Mouse (Mus musculus) forebrain, embryonic 15.5 days (tissue): ENCODE data around the gene Slc10a7. TPM values are rescaled to one million over a fixed set of nuclear protein-coding genes. Genes with fewer than 3 reads are reported as not detected.

Experiments
- ATAC-seq: fragments of 200-750 bp; cut with Nextera tagmentation; replicated peaks from 2 replicates; pipeline ENCODE4 v1.8.0; 2017; ENCODE audit warnings: mild to moderate bottlenecking, moderate TSS enrichment, moderate library complexity
- H3K27ac ChIP-seq: fragments of 300-500 bp; sonication (generic); replicated peaks from 2 replicates; pipeline ENCODE4 v1.5.1; 2015; ENCODE audit warnings: mild to moderate bottlenecking, inconsistent platforms
- H3K27me3 ChIP-seq: fragments of 300-500 bp; sonication (generic); 2 replicates; pipeline ENCODE4 v1.6.1; 2015; ENCODE audit warnings: inconsistent platforms
- H3K36me3 ChIP-seq: fragments of 300-500 bp; sonication (generic); 2 replicates; pipeline ENCODE4 v1.6.1; 2015; ENCODE audit warnings: mild to moderate bottlenecking, inconsistent platforms
- H3K4me1 ChIP-seq: fragments of 300-500 bp; sonication (generic); 2 replicates; pipeline ENCODE4 v1.6.1; 2015; ENCODE audit warnings: inconsistent platforms
- H3K4me2 ChIP-seq: fragments of 300-500 bp; sonication (generic); replicated peaks from 2 replicates; pipeline ENCODE4 v1.6.1; 2015; ENCODE audit warnings: mild to moderate bottlenecking, inconsistent platforms
- H3K4me3 ChIP-seq: fragments of 300-500 bp; sonication (generic); 2 replicates; pipeline ENCODE4 v1.5.1; 2015; ENCODE audit warnings: mild to moderate bottlenecking, inconsistent platforms
- H3K9ac ChIP-seq: fragments of 300-500 bp; sonication (generic); replicated peaks from 2 replicates; pipeline ENCODE4 v1.6.1; 2015; ENCODE audit warnings: mild to moderate bottlenecking, inconsistent platforms
- H3K9me3 ChIP-seq: fragments of 300-500 bp; sonication (generic); 2 replicates; pipeline ENCODE4 v1.6.1; 2016; ENCODE audit warnings: inconsistent platforms
- WGBS: fragments of 180-500 bp; shearing (Covaris S2); methylation state at CpG from one replicate; pipeline ENCODE4 v1.1.7; 2015; ENCODE audit warnings: mixed read lengths; 5-methylcytosine and 5-hydroxymethylcytosine counted together
- polyA plus RNA-seq: library from polyadenylated mRNA; unstranded; fragments of >200 nt; fragmentation: Nextera tagmentation; extraction: Ambion mirVana; gene quantifications from 2 replicates; pipeline ENCODE4 v1.2.1, GENCODE M21; 2015

The Slc10a7 gene
- polyA plus RNA-seq, 1 experiment from 2014 or later = 8.9 TPM

- no peak overlapping the region for H3K9ac ChIP-seq
- no peaks in the 10 kb centered on the region for H3K9me3 ChIP-seq
- no peak overlapping the region for H3K4me3 ChIP-seq
- no peak for ATAC-seq
- H3K27ac ChIP-seq = no peak overlapping the region
- H3K4me1 ChIP-seq = no peaks in the 10 kb centered on the region
- whole genome bisulfite sequencing = 30% methylated on average over 3 of the region's 3 CpGs
- no peaks in the 10 kb centered on the region for H3K36me3 ChIP-seq
- H3K27me3 ChIP-seq = no peaks in the 10 kb centered on the region
- no peak overlapping the region for H3K4me2 ChIP-seq
Measured at GRCm38 (mm10) chr8:78584863-78585262, 75.7 kb downstream of the Slc10a7 start.

GRCm38 (mm10) chr8:78595481-78595908 lies 86.3 kb downstream of the Slc10a7 start:
- 72% methylated on average over 6 of the region's 6 CpGs for WGBS
- H3K27ac ChIP-seq = no peak overlapping the region
- no peaks in the 10 kb centered on the region for H3K27me3 ChIP-seq
- ATAC-seq = no peak
- no peak overlapping the region for H3K4me2 ChIP-seq
- peaks cover 5% of the 10 kb centered on the region; the same call in 1 of the 2 replicates for H3K4me1 ChIP-seq
- no peaks in the 10 kb centered on the region for H3K9me3 ChIP-seq
- H3K9ac ChIP-seq = no peak overlapping the region
- no peak overlapping the region for H3K4me3 ChIP-seq
- H3K36me3 ChIP-seq = no peaks in the 10 kb centered on the region

DNA sequence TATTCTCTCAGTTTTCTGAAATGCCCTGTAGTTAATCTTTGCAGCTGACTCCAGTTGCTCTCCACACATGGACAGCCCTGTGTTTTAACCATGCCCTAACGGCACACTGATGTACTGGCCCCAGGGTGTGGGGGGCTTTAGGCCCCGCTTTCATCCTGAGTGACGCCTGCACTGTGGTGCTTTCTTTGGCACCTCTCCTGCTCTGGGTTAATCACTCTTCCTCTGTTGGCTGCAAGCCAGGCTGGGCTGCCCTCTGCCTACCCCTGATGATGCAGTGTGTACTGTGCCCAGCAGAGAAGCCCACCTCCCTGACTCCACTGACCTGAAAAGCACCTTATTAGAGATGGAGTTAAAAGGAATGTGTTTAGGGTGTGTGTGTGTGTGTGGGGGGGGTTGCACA lies 89.1 kb downstream of the Slc10a7 start:
- no peak overlapping the region for H3K27ac ChIP-seq
- peaks cover 5% of the 10 kb centered on the region; the same call in 1 of the 2 replicates for H3K4me1 ChIP-seq
- H3K27me3 ChIP-seq = no peaks in the 10 kb centered on the region
- no peak overlapping the region for H3K4me3 ChIP-seq
- no peak overlapping the region for H3K9ac ChIP-seq
- 5% methylated on average over 3 of the region's 3 CpGs for WGBS
- H3K4me2 ChIP-seq = no peak overlapping the region
- no peaks in the 10 kb centered on the region for H3K9me3 ChIP-seq
- H3K36me3 ChIP-seq = no peaks in the 10 kb centered on the region
- peak; percentile 91 for ATAC-seq

DNA sequence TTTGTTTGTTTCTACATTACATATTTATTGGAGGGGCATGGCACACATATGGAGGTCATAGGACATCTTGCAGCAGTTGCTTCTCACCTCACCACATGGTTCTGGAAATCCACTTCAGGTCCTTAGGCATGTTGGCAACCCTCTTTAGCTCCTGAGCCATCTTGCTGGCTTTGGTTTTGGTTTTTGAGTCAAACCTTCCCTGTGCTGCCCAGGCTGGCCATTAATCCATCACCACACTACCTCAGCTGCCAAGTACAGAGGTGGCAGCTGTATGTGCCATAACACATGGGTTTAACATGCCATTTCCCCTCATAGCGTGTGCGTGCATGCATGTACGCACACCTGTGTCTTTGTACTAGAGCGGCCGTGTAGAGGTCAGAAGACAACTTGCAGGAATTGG lies 93.9 kb downstream of the Slc10a7 start:
- ATAC-seq = no peak
- 96% methylated on average over 5 of the region's 5 CpGs for WGBS

GRCm38 (mm10) chr8:78604426-78604825 lies 95.3 kb downstream of the Slc10a7 start:
- H3K36me3 ChIP-seq = no peaks in the 10 kb centered on the region
- ATAC-seq = no peak
- H3K27me3 ChIP-seq = no peaks in the 10 kb centered on the region
- no peak overlapping the region for H3K9ac ChIP-seq
- 96% methylated on average over 9 of the region's 9 CpGs for WGBS
- H3K27ac ChIP-seq = no peak overlapping the region
- H3K4me1 ChIP-seq = no peaks in the 10 kb centered on the region
- H3K4me2 ChIP-seq = no peak overlapping the region
- H3K9me3 ChIP-seq = 0 out of 2 replicates have a peak, but pooled peaks cover 3% of the 10 kb centered on the region
- H3K4me3 ChIP-seq = no peak overlapping the region

More for the DNA sequence above, 93.9 kb downstream of the Slc10a7 start:
- no peak overlapping the region for H3K4me3 ChIP-seq
- no peak overlapping the region for H3K27ac ChIP-seq
- H3K27me3 ChIP-seq = no peaks in the 10 kb centered on the region
- no peak overlapping the region for H3K9ac ChIP-seq
- H3K36me3 ChIP-seq = no peaks in the 10 kb centered on the region
- 0 out of 2 replicates have a peak, but pooled peaks cover 3% of the 10 kb centered on the region for H3K9me3 ChIP-seq
- H3K4me2 ChIP-seq = no peak overlapping the region
- H3K4me1 ChIP-seq = peaks cover 5% of the 10 kb centered on the region; the same call in 1 of the 2 replicates

- 94% methylated on average over 10 of the region's 10 CpGs for WGBS
- Histone ChIP-seq H3K9ac (no peak overlapping the region), H3K36me3 (no peaks in the 10 kb centered on the region), H3K4me2 (no peak overlapping the region), H3K27me3 (no peaks in the 10 kb centered on the region), H3K4me3 (no peak overlapping the region), H3K4me1 (no peaks in the 10 kb centered on the region), H3K9me3 (0 out of 2 replicates have a peak, but pooled peaks cover 3% of the 10 kb centered on the region), H3K27ac (no peak overlapping the region)
- no peak for ATAC-seq
Measured at GRCm38 (mm10) chr8:78609301-78609700, 100.2 kb downstream of the Slc10a7 start.

DNA sequence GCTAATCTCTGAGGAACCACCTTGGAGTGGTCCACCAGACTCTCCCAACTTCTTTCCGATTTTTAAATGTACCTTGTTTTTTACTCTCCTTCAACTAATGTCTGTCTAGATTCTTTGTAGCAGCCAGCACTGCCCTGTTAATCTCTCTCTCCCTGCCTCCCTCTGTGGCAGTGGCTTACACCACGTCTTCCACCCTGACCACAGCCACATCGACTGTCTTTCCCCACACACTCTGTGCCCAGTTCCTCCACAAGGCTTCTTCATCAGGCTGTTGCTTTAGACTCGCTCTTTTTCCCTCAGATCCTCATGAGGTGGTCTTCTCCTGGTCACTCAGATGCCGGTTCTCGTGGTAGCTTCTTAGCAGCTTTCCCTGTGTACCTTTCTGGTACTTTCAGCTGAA lies 101.9 kb downstream of the Slc10a7 start:
- no peak overlapping the region for H3K4me3 ChIP-seq
- H3K4me1 ChIP-seq = no peaks in the 10 kb centered on the region
- H3K9ac ChIP-seq = no peak overlapping the region
- no peak for ATAC-seq
- H3K36me3 ChIP-seq = no peaks in the 10 kb centered on the region
- no peaks in the 10 kb centered on the region for H3K27me3 ChIP-seq
- H3K4me2 ChIP-seq = no peak overlapping the region
- 93% methylated on average over 6 of the region's 6 CpGs for WGBS
- H3K27ac ChIP-seq = no peak overlapping the region
- 0 out of 2 replicates have a peak, but pooled peaks cover 3% of the 10 kb centered on the region for H3K9me3 ChIP-seq

DNA sequence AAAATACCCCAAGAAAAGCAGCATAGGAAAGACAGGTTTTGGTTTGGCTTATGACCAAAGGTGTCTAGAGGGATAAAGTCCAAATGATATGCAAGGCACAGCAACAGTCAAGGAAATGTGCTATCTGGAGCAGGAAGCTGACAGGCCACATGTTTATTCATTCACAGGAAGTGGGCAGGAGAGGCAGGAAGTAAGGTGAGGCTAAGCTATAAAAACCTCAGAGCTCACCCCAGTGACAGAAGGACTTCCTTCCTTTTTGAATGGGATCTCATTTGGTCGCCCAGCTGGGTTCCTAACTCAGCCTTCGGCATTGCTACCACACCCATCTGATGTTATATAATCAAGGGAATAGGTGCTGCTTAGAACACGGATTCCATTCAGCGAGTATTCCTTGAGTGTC lies 113.2 kb downstream of the Slc10a7 start:
- 82% methylated on average over 4 of the region's 4 CpGs for WGBS
- Histone ChIP-seq H3K4me3 (no peak overlapping the region), H3K4me2 (no peak overlapping the region), H3K9me3 (no peaks in the 10 kb centered on the region), H3K27ac (no peak overlapping the region), H3K9ac (no peak overlapping the region), H3K4me1 (no peaks in the 10 kb centered on the region), H3K36me3 (no peaks in the 10 kb centered on the region), H3K27me3 (no peaks in the 10 kb centered on the region)
- ATAC-seq = no peak

GRCm38 (mm10) chr8:78623972-78624371 lies 114.8 kb downstream of the Slc10a7 start:
- Histone ChIP-seq H3K4me1 (no peaks in the 10 kb centered on the region), H3K4me3 (no peak overlapping the region), H3K4me2 (no peak overlapping the region), H3K27ac (no peak overlapping the region), H3K9ac (no peak overlapping the region), H3K27me3 (no peaks in the 10 kb centered on the region), H3K36me3 (no peaks in the 10 kb centered on the region), H3K9me3 (no peaks in the 10 kb centered on the region)
- no peak for ATAC-seq
- 84% methylated on average over 5 of the region's 5 CpGs for WGBS

DNA sequence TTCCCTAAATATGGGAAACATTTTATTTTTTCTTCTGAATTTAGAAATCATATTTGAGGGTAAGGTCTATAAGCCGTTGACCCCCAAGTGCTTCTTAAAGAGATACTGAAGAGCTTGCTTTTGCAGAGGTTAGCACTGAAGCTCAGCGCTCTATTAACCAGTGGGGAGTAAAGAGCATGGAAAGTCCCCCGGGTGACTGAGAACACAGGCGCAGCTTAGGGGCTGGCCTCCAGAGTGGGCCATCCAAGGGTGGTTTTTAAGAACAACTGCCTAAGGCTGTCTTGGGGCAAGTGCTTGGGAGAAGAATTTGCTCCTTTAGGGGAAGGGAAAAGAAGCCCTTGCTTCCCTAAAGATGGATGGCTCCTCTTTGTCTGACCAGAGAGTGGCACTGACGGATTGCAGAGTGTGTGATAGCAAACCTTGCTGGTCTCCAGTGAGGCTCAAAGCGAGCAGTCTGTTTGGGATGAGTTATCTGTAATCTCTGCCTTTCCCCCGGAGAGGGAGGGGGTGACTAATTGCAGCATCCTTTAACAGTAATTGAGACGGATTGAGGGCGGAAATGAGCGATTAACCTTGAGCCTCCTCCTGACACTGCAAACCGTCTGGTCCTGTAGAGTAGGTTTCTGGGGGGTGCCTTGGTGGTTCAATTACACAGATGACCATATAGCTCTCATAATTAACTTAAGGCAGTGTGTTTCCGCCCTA lies 115.7 kb downstream of the Slc10a7 start:
- no peaks in the 10 kb centered on the region for H3K27me3 ChIP-seq

DNA sequence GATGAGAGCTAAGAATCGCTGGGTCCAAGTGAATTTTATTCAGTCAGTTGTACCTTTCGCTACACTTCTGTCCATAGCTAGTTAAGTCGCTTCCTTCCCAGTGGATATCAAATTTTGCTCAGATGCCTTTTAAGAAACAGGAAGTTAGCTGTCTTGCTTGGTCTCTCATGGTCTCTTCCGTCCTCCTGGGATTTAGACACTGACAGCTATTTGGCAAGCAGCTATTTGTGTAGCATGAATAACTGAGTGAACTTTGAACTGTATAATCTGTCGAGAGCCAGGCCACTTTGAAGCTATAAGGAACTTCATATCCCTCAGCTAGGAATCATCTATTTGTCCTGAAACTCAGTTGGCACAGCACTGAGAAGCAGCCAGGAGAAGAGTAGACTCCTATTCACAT lies 117.5 kb downstream of the Slc10a7 start:
- H3K36me3 ChIP-seq = no peaks in the 10 kb centered on the region
- no peaks in the 10 kb centered on the region for H3K4me1 ChIP-seq
- no peak overlapping the region for H3K4me3 ChIP-seq
- H3K4me2 ChIP-seq = no peak overlapping the region
- no peak for ATAC-seq
- no peaks in the 10 kb centered on the region for H3K27me3 ChIP-seq
- WGBS = 82% methylated on average over 5 of the region's 5 CpGs
- no peak overlapping the region for H3K27ac ChIP-seq
- no peak overlapping the region for H3K9ac ChIP-seq
- no peaks in the 10 kb centered on the region for H3K9me3 ChIP-seq

More for the DNA sequence above, 115.7 kb downstream of the Slc10a7 start:
- no peak overlapping the region for H3K9ac ChIP-seq
- no peaks in the 10 kb centered on the region for H3K36me3 ChIP-seq
- no peak for ATAC-seq
- H3K9me3 ChIP-seq = no peaks in the 10 kb centered on the region
- 55% methylated on average over 12 of the region's 12 CpGs for WGBS
- no peak overlapping the region for H3K4me2 ChIP-seq
- H3K4me3 ChIP-seq = no peak overlapping the region
- no peaks in the 10 kb centered on the region for H3K4me1 ChIP-seq
- no peak overlapping the region for H3K27ac ChIP-seq

- Histone ChIP-seq H3K36me3 (no peaks in the 10 kb centered on the region), H3K27ac (no peak overlapping the region), H3K4me3 (no peak overlapping the region), H3K27me3 (no peaks in the 10 kb centered on the region), H3K9me3 (no peaks in the 10 kb centered on the region), H3K4me2 (no peak overlapping the region), H3K4me1 (0 out of 2 replicates have a peak, but pooled peaks cover under 1% of the 10 kb centered on the region), H3K9ac (no peak overlapping the region)
- 79% methylated on average over 9 of the region's 9 CpGs for WGBS
- ATAC-seq = no peak
Measured at GRCm38 (mm10) chr8:78627793-78628192, 118.6 kb downstream of the Slc10a7 start.
